ENCODE assay signal across 28 mouse cellular contexts in genomic region chr11:44560396-44560795, GRCm38 (mm10). TPM values are rescaled to one million over a fixed set of nuclear protein-coding genes. Genes with fewer than 3 reads are reported as not detected.
A peak's percentile ranks its signal among the peaks of the same experiment; 100 is the strongest.
DNase-seq lines count a peak whose midpoint lies in the region; ATAC-seq and TF ChIP-seq lines count a peak whose summit lies in the region.
"Had no signal": no experiment of that assay in that cellular context is flagged by ENCODE, and none has a peak within 500 bp of the region (broad histone marks: within the 10 kb centered on the region; RNA-seq: fewer than 3 reads in every experiment).

No protein-coding gene starts in this region.

- DNase-seq in forebrain, postnatal 0 days: peak; percentile 8
- DNase-seq in forebrain, embryonic 10.5 days (ENCODE audit: extremely low spot score, low spot score): no peak
- peak; percentile 2 for DNase-seq in liver
- DNase-seq in liver, embryonic 11.5 days (ENCODE audit: low spot score): no peak
- DNase-seq in cerebellum, postnatal 10 days: peak; percentile 60 to 71
- DNase-seq in right cerebral cortex, adult 2 months (ENCODE audit: low spot score in 2 of 2): no peak
- DNase-seq: heart, postnatal 10 days; kidney, adult 9 months; kidney, postnatal 14 days; lung, postnatal 36 days; midbrain, embryonic 14.5 days; retina, postnatal 1 day; right cerebral cortex, postnatal 4 days; thymus, postnatal 25 days had no signal

- H3K27me3 ChIP-seq in forebrain, postnatal 0 days (ENCODE audit: insufficient read depth, low read length): no peaks in the 10 kb centered on the region
- no peaks in the 10 kb centered on the region for H3K27me3 ChIP-seq in forebrain, embryonic 10.5 days (ENCODE audit: poor library complexity, severe bottlenecking)
- H3K27me3 ChIP-seq in liver, embryonic 11.5 days (replicated peaks; ENCODE audit: control insufficient read depth, insufficient read depth, low read length): no peaks in the 10 kb centered on the region
- no peaks in the 10 kb centered on the region for H3K27me3 ChIP-seq in intestine, embryonic 16.5 days (replicated peaks; ENCODE audit: control insufficient read depth, insufficient read depth, low read length)
- H3K27me3 ChIP-seq: embryonic facial prominence, embryonic 12.5 days; forebrain, embryonic 12.5 days; heart, embryonic 12.5 days; intestine, embryonic 15.5 days; liver, embryonic 15.5 days; lung, embryonic 15.5 days; megakaryocyte, embryonic 14.5 days; neural tube, embryonic 13.5 days; stomach, embryonic 15.5 days had no signal

- H3K9ac ChIP-seq in forebrain, postnatal 0 days: no peak overlapping the region
- H3K9ac ChIP-seq in liver, embryonic 11.5 days (ENCODE audit: low read depth, low read length): no peak overlapping the region
- H3K9ac ChIP-seq in intestine, embryonic 16.5 days (ENCODE audit: low read depth, low read length): no peak overlapping the region
- H3K9ac ChIP-seq: embryonic facial prominence, embryonic 12.5 days; forebrain, embryonic 12.5 days; heart, embryonic 12.5 days; intestine, embryonic 15.5 days; liver, embryonic 15.5 days; lung, embryonic 15.5 days; neural tube, embryonic 13.5 days; stomach, embryonic 15.5 days had no signal

- no peak overlapping the region for H3K27ac ChIP-seq in forebrain, postnatal 0 days (ENCODE audit: low read depth, low read length)
- no peak overlapping the region for H3K27ac ChIP-seq in forebrain, embryonic 10.5 days
- no peak overlapping the region for H3K27ac ChIP-seq in liver, embryonic 11.5 days (ENCODE audit: low read depth, low read length)
- H3K27ac ChIP-seq in intestine, embryonic 16.5 days (ENCODE audit: low read length): no peak overlapping the region
- H3K27ac ChIP-seq: embryonic facial prominence, embryonic 12.5 days; forebrain, embryonic 12.5 days; hindbrain, embryonic 10.5 days; intestine, embryonic 15.5 days; liver, embryonic 15.5 days; lung, embryonic 15.5 days; neural tube, embryonic 13.5 days; stomach, embryonic 15.5 days had no signal

- H3K4me3 ChIP-seq in forebrain, postnatal 0 days (ENCODE audit: low read depth, low read length): no peak overlapping the region
- no peak overlapping the region for H3K4me3 ChIP-seq in forebrain, embryonic 10.5 days
- H3K4me3 ChIP-seq in liver, embryonic 11.5 days (ENCODE audit: low read depth, low read length): no peak overlapping the region
- H3K4me3 ChIP-seq in intestine, embryonic 16.5 days (ENCODE audit: low read length): no peak overlapping the region
- H3K4me3 ChIP-seq: embryonic facial prominence, embryonic 12.5 days; forebrain, embryonic 12.5 days; heart, embryonic 12.5 days; hindbrain, embryonic 10.5 days; intestine, embryonic 15.5 days; liver, embryonic 15.5 days; lung, embryonic 15.5 days; megakaryocyte, embryonic 14.5 days; myocyte; neural tube, embryonic 13.5 days; stomach, embryonic 15.5 days had no signal

- H3K4me2 ChIP-seq in forebrain, postnatal 0 days (ENCODE audit: low read depth): no peak overlapping the region
- H3K4me2 ChIP-seq in liver, embryonic 11.5 days: no peak overlapping the region
- no peak overlapping the region for H3K4me2 ChIP-seq in intestine, embryonic 16.5 days (ENCODE audit: low read depth, low read length)
- H3K4me2 ChIP-seq: embryonic facial prominence, embryonic 12.5 days; forebrain, embryonic 12.5 days; heart, embryonic 12.5 days; intestine, embryonic 15.5 days; liver, embryonic 15.5 days; lung, embryonic 15.5 days; neural tube, embryonic 13.5 days; stomach, embryonic 15.5 days had no signal

- no peaks in the 10 kb centered on the region for H3K9me3 ChIP-seq in forebrain, postnatal 0 days (ENCODE audit: low read length)
- no peaks in the 10 kb centered on the region for H3K9me3 ChIP-seq in forebrain, embryonic 10.5 days
- no peaks in the 10 kb centered on the region for H3K9me3 ChIP-seq in liver, embryonic 11.5 days (ENCODE audit: control insufficient read depth, low read length)
- no peaks in the 10 kb centered on the region for H3K9me3 ChIP-seq in intestine, embryonic 16.5 days (ENCODE audit: control insufficient read depth, low read length)
- H3K9me3 ChIP-seq: embryonic facial prominence, embryonic 12.5 days; forebrain, embryonic 12.5 days; heart, embryonic 12.5 days; hindbrain, embryonic 10.5 days; intestine, embryonic 15.5 days; liver, embryonic 15.5 days; lung, embryonic 15.5 days; megakaryocyte, embryonic 14.5 days; neural tube, embryonic 13.5 days; stomach, embryonic 15.5 days had no signal

- ATAC-seq in forebrain, postnatal 0 days: peak; percentile 65; the same call in 1 of the 2 replicates
- no peak for ATAC-seq in liver, embryonic 11.5 days (replicated peaks; ENCODE audit: low FRiP score)
- no peak for ATAC-seq in intestine, embryonic 16.5 days
- ATAC-seq: hindbrain, embryonic 16.5 days; intestine, embryonic 15.5 days had no signal

- TF ChIP-seq CTCF in forebrain, postnatal 0 days (IDR thresholded peaks at IDR 0.05; ENCODE audit: low read depth): no peak

- WGBS in forebrain, postnatal 0 days: 75% methylated on average over 8 of the region's 8 CpGs
- 94% methylated on average over 8 of the region's 8 CpGs for WGBS in forebrain, embryonic 10.5 days
- WGBS in liver, embryonic 11.5 days: 91% methylated on average over 8 of the region's 8 CpGs
- 91% methylated on average over 8 of the region's 8 CpGs for WGBS in intestine, embryonic 16.5 days

- H3K4me1 ChIP-seq in forebrain, postnatal 0 days (ENCODE audit: insufficient read depth): no peaks in the 10 kb centered on the region
- H3K4me1 ChIP-seq in forebrain, embryonic 10.5 days: no peaks in the 10 kb centered on the region
- no peaks in the 10 kb centered on the region for H3K4me1 ChIP-seq in liver, embryonic 11.5 days (replicated peaks; ENCODE audit: control insufficient read depth, insufficient read depth, low read length)
- H3K4me1 ChIP-seq in intestine, embryonic 16.5 days (ENCODE audit: control insufficient read depth, insufficient read depth, low read length): no peaks in the 10 kb centered on the region
- H3K4me1 ChIP-seq: embryonic facial prominence, embryonic 12.5 days; forebrain, embryonic 12.5 days; heart, embryonic 12.5 days; hindbrain, embryonic 10.5 days; intestine, embryonic 15.5 days; liver, embryonic 15.5 days; megakaryocyte, embryonic 14.5 days; neural tube, embryonic 13.5 days; stomach, embryonic 15.5 days had no signal

- peaks cover 67% of the 10 kb centered on the region for H3K36me3 ChIP-seq in forebrain, postnatal 0 days (ENCODE audit: insufficient read depth)
- H3K36me3 ChIP-seq in forebrain, embryonic 10.5 days (replicated peaks): peaks cover 97% of the 10 kb centered on the region
- H3K36me3 ChIP-seq in liver, embryonic 11.5 days (ENCODE audit: control insufficient read depth, insufficient read depth, low read length): peaks cover 61% of the 10 kb centered on the region
- peaks cover 19% of the 10 kb centered on the region for H3K36me3 ChIP-seq in intestine, embryonic 16.5 days (ENCODE audit: control insufficient read depth, insufficient read depth, low read length)

RNA-seq across cellular contexts. Expression of gene Rnf145, which starts 41.6 kb away (rescaled TPM):
- total RNA-seq in forebrain, postnatal 0 days (2014; rRNA removed): 82.8 and 97.4 TPM in 2 replicates
- 86.3 and 100 TPM in 2 replicates for polyA plus RNA-seq in forebrain, postnatal 0 days (2015; fragmentation: Nextera tagmentation; extraction: Ambion mirVana)
- polyA plus RNA-seq in forebrain, embryonic 10.5 days (2016; fragmentation: Nextera tagmentation; extraction: Ambion mirVana): 92.8 and 96.9 TPM in 2 replicates
- 74.4 and 76.3 TPM in 2 replicates for polyA plus RNA-seq in liver, embryonic 11.5 days (2014; fragmentation: Nextera tagmentation; extraction: Ambion mirVana)
- polyA plus RNA-seq in intestine, embryonic 16.5 days (2015; fragmentation: Nextera tagmentation; extraction: Ambion mirVana): 36.6 and 37.1 TPM in 2 replicates

RNA-seq across cellular contexts. Expression of gene Ebf1, which starts 56.7 kb away (rescaled TPM):
- 12.9 and 13.0 TPM in 2 replicates for total RNA-seq in forebrain, postnatal 0 days (2014; rRNA removed)
- polyA plus RNA-seq in forebrain, postnatal 0 days (2015; fragmentation: Nextera tagmentation; extraction: Ambion mirVana): 15.6 and 20.6 TPM in 2 replicates
- polyA plus RNA-seq in forebrain, embryonic 10.5 days (2016; fragmentation: Nextera tagmentation; extraction: Ambion mirVana): 8.1 and 8.4 TPM in 2 replicates
- polyA plus RNA-seq in liver, embryonic 11.5 days (2014; fragmentation: Nextera tagmentation; extraction: Ambion mirVana): 0.75 and 0.99 TPM in 2 replicates
- 7.9 and 8.7 TPM in 2 replicates for polyA plus RNA-seq in intestine, embryonic 16.5 days (2015; fragmentation: Nextera tagmentation; extraction: Ambion mirVana)
- total RNA-seq: granulocyte monocyte progenitor cell, adult 5-6 weeks had no signal

Comparison
In these comparisons a context has a peak if more than half of its experiments do, and no peak if none do; other contexts are left out.
1. DNase-seq: peak in forebrain, postnatal 0 days (single experiment), liver (single experiment) and cerebellum, postnatal 10 days (2 of 2); none in forebrain, embryonic 10.5 days (single experiment), liver, embryonic 11.5 days (single experiment) and right cerebral cortex, adult 2 months (0 of 2).